Mouse (Mus musculus) liver, adult 2 months (tissue): ENCODE data around the gene Cyp26c1. TPM values are rescaled to one million over a fixed set of nuclear protein-coding genes. Genes with fewer than 3 reads are reported as not detected.

Experiments
- DNase-seq: peaks from one replicate; pipeline ENCODE4 v3.0.0-alpha.2; 2011; ENCODE audit warnings: low read depth, low spot score; ENCODE audit errors: extremely low read depth
- H3K27ac ChIP-seq: fragments of 200-500 bp; replicated peaks from 2 replicates; pipeline ENCODE4 v1.5.1; 2012; ENCODE audit warnings: low read depth, mild to moderate bottlenecking, control low read depth, inconsistent platforms, low read length; ENCODE audit not compliant: insufficient read depth
- H3K27me3 ChIP-seq: fragments of 200-500 bp; 2 replicates; pipeline ENCODE4 v1.6.1; 2012; ENCODE audit warnings: mild to moderate bottlenecking, moderate library complexity, low read length, inconsistent platforms; ENCODE audit not compliant: control insufficient read depth, insufficient read depth
- H3K36me3 ChIP-seq: fragments of 200-500 bp; 2 replicates; pipeline ENCODE4 v1.6.1; 2012; ENCODE audit warnings: low read length, inconsistent platforms; ENCODE audit not compliant: control insufficient read depth, insufficient read depth
- H3K4me1 ChIP-seq: fragments of 200-500 bp; 2 replicates; pipeline ENCODE4 v1.6.1; 2011; ENCODE audit warnings: low read length; ENCODE audit not compliant: control insufficient read depth, insufficient read depth
- H3K4me3 ChIP-seq: fragments of 200-500 bp; 2 replicates; pipeline ENCODE4 v1.5.1; 2011; ENCODE audit warnings: low read depth, mild to moderate bottlenecking, control low read depth, low read length, moderate library complexity; ENCODE audit not compliant: insufficient read depth
- H3K79me2 ChIP-seq: fragments of 200-500 bp; 2 replicates; pipeline ENCODE4 v1.6.1; 2012; ENCODE audit warnings: inconsistent platforms, mild to moderate bottlenecking, low read length, moderate library complexity; ENCODE audit not compliant: control insufficient read depth, insufficient read depth
- H3K9ac ChIP-seq: fragments of 200-500 bp; 2 replicates; pipeline ENCODE4 v1.6.1; 2012; ENCODE audit warnings: low read depth, mild to moderate bottlenecking, control low read depth, inconsistent platforms, low read length
- CTCF ChIP-seq: fragments of 200-500 bp; IDR thresholded peaks from 2 replicates; pipeline ENCODE4 v1.5.1; 2011; ENCODE audit warnings: low read depth, low read length, control low read depth
- POLR2A ChIP-seq: fragments of 200-500 bp; IDR thresholded peaks from 2 replicates; pipeline ENCODE4 v1.6.1; 2011; ENCODE audit warnings: low read length, control low read depth; ENCODE audit not compliant: insufficient read depth; ENCODE audit errors: extremely low read depth
- WGBS: fragments of 180-500 bp; shearing (Covaris S2); methylation state at CpG from one replicate; pipeline ENCODE4 v1.1.7; 2018; 5-methylcytosine and 5-hydroxymethylcytosine counted together
- polyA plus RNA-seq: library from polyadenylated mRNA; depleted of rRNA; stranded (reverse); fragments of >200 nt; gene quantifications from 2 replicates; pipeline ENCODE4 v1.2.3, GENCODE M21; 2012; rRNA removed
- total RNA-seq: library from RNA; depleted of rRNA; stranded (reverse); fragments of >200 nt; gene quantifications from 2 replicates; pipeline ENCODE4 v1.2.3, GENCODE M21; 2014; rRNA removed

The Cyp26c1 gene
- total and polyA plus RNA-seq, 2 experiments: 0.05 to 0.09 TPM

DNA sequence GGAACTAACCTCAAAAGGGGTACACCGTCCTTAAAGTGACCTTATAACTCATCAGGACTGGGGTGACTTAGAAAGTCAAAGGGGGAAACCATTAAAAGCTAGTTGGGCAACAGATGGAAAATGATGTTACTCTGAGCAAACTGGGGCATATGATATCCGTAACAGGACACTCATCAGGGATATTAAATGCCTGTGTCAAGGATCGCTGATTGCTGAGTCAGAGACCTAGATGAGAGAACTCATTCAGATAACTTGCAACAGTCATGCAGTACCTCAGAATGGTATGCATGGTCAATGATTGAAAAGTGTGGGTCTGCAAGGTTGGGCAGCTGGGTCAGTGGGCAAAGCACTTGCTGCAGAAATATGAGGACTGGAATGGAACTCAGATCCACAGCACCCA, 53.2 kb downstream of the Cyp26c1 start:
- H3K79me2 ChIP-seq: no peaks in the 10 kb centered on the region
- H3K4me3 ChIP-seq: no peak overlapping the region
- no peaks in the 10 kb centered on the region for H3K27me3 ChIP-seq
- 95% methylated on average over 3 of the region's 3 CpGs for WGBS
- no peaks in the 10 kb centered on the region for H3K4me1 ChIP-seq
- no peaks in the 10 kb centered on the region for H3K36me3 ChIP-seq
- TF ChIP-seq POLR2A (no peak), CTCF (no peak)
- no peak overlapping the region for H3K9ac ChIP-seq
- DNase-seq: no peak
- no peak overlapping the region for H3K27ac ChIP-seq

DNA sequence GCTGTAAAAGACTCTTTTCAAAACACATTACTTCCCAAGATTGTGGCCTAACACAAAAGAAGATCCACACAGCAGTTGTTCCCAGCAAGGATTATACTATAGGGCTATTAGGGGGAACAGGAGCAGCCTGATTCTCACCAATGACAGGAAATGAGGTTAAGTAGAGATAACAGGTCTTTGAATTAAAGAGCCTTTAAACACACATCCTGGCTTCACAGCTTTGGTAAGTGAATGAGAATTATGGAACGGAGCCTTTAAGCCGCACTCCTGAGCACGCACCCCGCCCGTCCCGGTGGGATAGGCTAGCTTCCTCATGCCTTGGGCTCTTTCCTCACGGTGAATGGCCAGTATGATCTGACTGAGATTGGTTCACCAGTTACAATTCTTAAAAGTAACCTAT, 54.7 kb downstream of the Cyp26c1 start:
- no peak for DNase-seq
- no peak overlapping the region for H3K4me3 ChIP-seq
- TF ChIP-seq POLR2A (no peak), CTCF (no peak)
- no peak overlapping the region for H3K9ac ChIP-seq
- H3K79me2 ChIP-seq: no peaks in the 10 kb centered on the region
- H3K27me3 ChIP-seq: no peaks in the 10 kb centered on the region
- no peaks in the 10 kb centered on the region for H3K4me1 ChIP-seq
- H3K27ac ChIP-seq: no peak overlapping the region
- 71% methylated on average over 7 of the region's 7 CpGs for WGBS
- H3K36me3 ChIP-seq: no peaks in the 10 kb centered on the region

Other genes with a start within 250 kb of the Cyp26c1 start
- gene Exoc6, start 135.2 kb upstream of the Cyp26c1 start, total RNA-seq: 18.0 and 21.8 TPM in 2 replicates
- gene Exoc6, start 135.2 kb upstream of the Cyp26c1 start, polyA plus RNA-seq: 6.4 and 6.7 TPM in 2 replicates
- 35.5 and 37.2 TPM in 2 replicates for gene Cyp26a1, start 12.2 kb downstream of the Cyp26c1 start, total RNA-seq
- gene Cyp26a1, start 12.2 kb downstream of the Cyp26c1 start, polyA plus RNA-seq: 8.8 and 229 TPM in 2 replicates